Mouse (Mus musculus) intestine, embryonic 16.5 days (tissue): ENCODE results near the gene Cdk2. TPM values are rescaled to one million over a fixed set of nuclear protein-coding genes. Genes with fewer than 3 reads are reported as not detected.
A peak's percentile ranks its signal among the peaks of the same experiment; 100 is the strongest.
"Not testable (repeated sequence)": the region's sequence is repeated elsewhere in the genome, so short reads cannot be mapped to it uniquely, and the experiment has no call there.

ENCODE experiments used
- ATAC-seq: fragments of 200-750 bp; cut with Nextera tagmentation; 2 replicates; pipeline ENCODE4 v1.8.0; 2017; ENCODE audit warnings: moderate TSS enrichment, moderate library complexity
- H3K27ac ChIP-seq: fragments of 300-500 bp; sonication (generic); 2 replicates; pipeline ENCODE4 v1.5.1; 2014; ENCODE audit warnings: mild to moderate bottlenecking, low read length
- H3K27me3 ChIP-seq: fragments of 300-500 bp; sonication (generic); replicated peaks from 2 replicates; pipeline ENCODE4 v1.6.1; 2014; ENCODE audit warnings: low read length, control low read depth, mixed read lengths; ENCODE audit not compliant: control insufficient read depth, insufficient read depth
- H3K36me3 ChIP-seq: fragments of 300-500 bp; sonication (generic); 2 replicates; pipeline ENCODE4 v1.6.1; 2014; ENCODE audit warnings: low read length, control low read depth; ENCODE audit not compliant: control insufficient read depth, insufficient read depth
- H3K4me1 ChIP-seq: fragments of 300-500 bp; sonication (generic); 2 replicates; pipeline ENCODE4 v1.6.1; 2014; ENCODE audit warnings: low read length, control low read depth, mixed read lengths; ENCODE audit not compliant: control insufficient read depth, insufficient read depth
- H3K4me2 ChIP-seq: fragments of 300-500 bp; sonication (generic); 2 replicates; pipeline ENCODE4 v1.6.1; 2014; ENCODE audit warnings: low read depth, low read length, control low read depth
- H3K4me3 ChIP-seq: fragments of 300-500 bp; sonication (generic); 2 replicates; pipeline ENCODE4 v1.5.1; 2014; ENCODE audit warnings: mild to moderate bottlenecking, low read length
- H3K9ac ChIP-seq: fragments of 300-500 bp; sonication (generic); 2 replicates; pipeline ENCODE4 v1.6.1; 2014; ENCODE audit warnings: low read depth, low read length
- H3K9me3 ChIP-seq: fragments of 300-500 bp; sonication (generic); 2 replicates; pipeline ENCODE4 v1.6.1; 2016; ENCODE audit warnings: low read length, control low read depth; ENCODE audit not compliant: control insufficient read depth
- WGBS: fragments of 180-500 bp; shearing (Covaris S2); extraction: QIAGEN DNeasy Blood & Tissue Kit; methylation state at CpG from one replicate; pipeline ENCODE4 v1.1.7; 2014; 5-methylcytosine and 5-hydroxymethylcytosine counted together
- polyA plus RNA-seq: library from polyadenylated mRNA; unstranded; fragments of >200 nt; fragmentation: Nextera tagmentation; extraction: Ambion mirVana; gene quantifications from 2 replicates; pipeline ENCODE4 v1.2.1, GENCODE M21; 2015

The Cdk2 gene
- polyA plus RNA-seq, 1 experiment from 2014 or later = 65.2 TPM

GRCm38 (mm10) chr10:128743235-128743634 is 38.4 kb upstream of the Cdk2 start:
- Histone ChIP-seq H3K4me2 (peak overlapping the region; percentile 94), H3K27me3 (no peaks in the 10 kb centered on the region), H3K4me3 (peak overlapping the region; percentile 71), H3K9me3 (no peaks in the 10 kb centered on the region), H3K27ac (peak overlapping the region; percentile 68; the same call in 1 of the 2 replicates), H3K4me1 (peaks cover 18% of the 10 kb centered on the region), H3K9ac (peak overlapping the region; percentile 92), H3K36me3 (no peaks in the 10 kb centered on the region)
- ATAC-seq = no peak
- 6% methylated on average over 7 of the region's 7 CpGs for WGBS

GRCm38 (mm10) chr10:128742616-128743015 is 37.8 kb upstream of the Cdk2 start:
- Histone ChIP-seq H3K9me3 (no peaks in the 10 kb centered on the region), H3K4me2 (peak overlapping the region; percentile 94), H3K4me3 (peak overlapping the region; percentile 71; the same call in 1 of the 2 replicates), H3K36me3 (no peaks in the 10 kb centered on the region), H3K27me3 (no peaks in the 10 kb centered on the region), H3K27ac (no peak overlapping the region), H3K4me1 (peaks cover 19% of the 10 kb centered on the region), H3K9ac (no peak overlapping the region)
- no peak for ATAC-seq
- 31% methylated on average over 4 of the region's 4 CpGs for WGBS

- Histone ChIP-seq H3K9ac (no peak overlapping the region), H3K27ac (no peak overlapping the region), H3K9me3 (no peaks in the 10 kb centered on the region), H3K4me2 (no peak overlapping the region), H3K4me3 (no peak overlapping the region), H3K36me3 (no peaks in the 10 kb centered on the region), H3K27me3 (no peaks in the 10 kb centered on the region), H3K4me1 (peaks cover 21% of the 10 kb centered on the region)
- 60% methylated on average over 2 of the region's 2 CpGs for WGBS
- ATAC-seq = no peak
Measured at GRCm38 (mm10) chr10:128740296-128740695, 35.5 kb upstream of the Cdk2 start.

- H3K4me3 ChIP-seq = peak overlapping the region; percentile 26; the same call in 1 of the 2 replicates
- peak overlapping the region; percentile 53; the same call in 1 of the 2 replicates for H3K9ac ChIP-seq
- 4% methylated on average over 15 of the region's 15 CpGs for WGBS
- no peaks in the 10 kb centered on the region for H3K27me3 ChIP-seq
- H3K36me3 ChIP-seq = peaks cover 11% of the 10 kb centered on the region; the same call in 1 of the 2 replicates
- peaks cover 7% of the 10 kb centered on the region for H3K4me1 ChIP-seq
- peak; percentile 63; the same call in 1 of the 2 replicates for ATAC-seq
- H3K4me2 ChIP-seq = peak overlapping the region; percentile 44
- 0 out of 2 replicates have a peak, but pooled peaks cover 4% of the 10 kb centered on the region for H3K9me3 ChIP-seq
- H3K27ac ChIP-seq = no peak overlapping the region
Measured at GRCm38 (mm10) chr10:128737435-128737834, 32.6 kb upstream of the Cdk2 start.

GRCm38 (mm10) chr10:128731992-128732391 is 27.2 kb upstream of the Cdk2 start:
- no peaks in the 10 kb centered on the region for H3K4me1 ChIP-seq
- peak; percentile 67 for ATAC-seq
- H3K4me2 ChIP-seq = no peak overlapping the region
- H3K36me3 ChIP-seq = peaks cover 11% of the 10 kb centered on the region; the same call in 1 of the 2 replicates
- no peak overlapping the region for H3K27ac ChIP-seq
- 0 out of 2 replicates have a peak, but pooled peaks cover 4% of the 10 kb centered on the region for H3K9me3 ChIP-seq
- no peaks in the 10 kb centered on the region for H3K27me3 ChIP-seq
- H3K9ac ChIP-seq = no peak overlapping the region
- H3K4me3 ChIP-seq = no peak overlapping the region

GRCm38 (mm10) chr10:128731002-128731433 is 26.2 kb upstream of the Cdk2 start:
- Histone ChIP-seq H3K4me2 (no peak overlapping the region), H3K4me1 (no peaks in the 10 kb centered on the region), H3K4me3 (no peak overlapping the region), H3K27ac (no peak overlapping the region), H3K9ac (no peak overlapping the region), H3K27me3 (no peaks in the 10 kb centered on the region), H3K9me3 (0 out of 2 replicates have a peak, but pooled peaks cover 4% of the 10 kb centered on the region), H3K36me3 (peaks cover 11% of the 10 kb centered on the region; the same call in 1 of the 2 replicates)
- 20% methylated on average over 10 of the region's 10 CpGs for WGBS
- peak; percentile 59 for ATAC-seq

- no peak for ATAC-seq
- peaks cover 4% of the 10 kb centered on the region; the same call in 1 of the 2 replicates for H3K36me3 ChIP-seq
- no peaks in the 10 kb centered on the region for H3K4me1 ChIP-seq
- no peak overlapping the region for H3K4me2 ChIP-seq
- no peak overlapping the region for H3K4me3 ChIP-seq
- 0 out of 2 replicates have a peak, but pooled peaks cover 3% of the 10 kb centered on the region for H3K9me3 ChIP-seq
- no peak overlapping the region for H3K9ac ChIP-seq
- H3K27me3 ChIP-seq = no peaks in the 10 kb centered on the region
- H3K27ac ChIP-seq = no peak overlapping the region
- 84% methylated on average over 5 of the region's 5 CpGs for WGBS
Measured at GRCm38 (mm10) chr10:128728059-128728458, 23.2 kb upstream of the Cdk2 start.

GRCm38 (mm10) chr10:128725466-128725865 is 20.6 kb upstream of the Cdk2 start:
- not testable (repeated sequence) for H3K27me3 ChIP-seq, H3K9me3 ChIP-seq, H3K36me3 ChIP-seq, H3K4me2 ChIP-seq, ATAC-seq, H3K4me3 ChIP-seq, H3K9ac ChIP-seq, H3K27ac ChIP-seq, H3K4me1 ChIP-seq
- WGBS = 81% methylated on average over 3 of the region's 4 CpGs

- no peaks in the 10 kb centered on the region for H3K4me1 ChIP-seq
- peak; percentile 64 for ATAC-seq
- H3K9me3 ChIP-seq = no peaks in the 10 kb centered on the region
- H3K4me3 ChIP-seq = no peak overlapping the region
- H3K27ac ChIP-seq = no peak overlapping the region
- H3K36me3 ChIP-seq = no peaks in the 10 kb centered on the region
- H3K4me2 ChIP-seq = no peak overlapping the region
- no peak overlapping the region for H3K9ac ChIP-seq
- WGBS = 84% methylated on average over 19 of the region's 19 CpGs
- no peaks in the 10 kb centered on the region for H3K27me3 ChIP-seq
Measured at GRCm38 (mm10) chr10:128715559-128716537, 11.0 kb upstream of the Cdk2 start.
